Mouse (Mus musculus) small intestine, adult 2 months (tissue): ENCODE data around the gene Tmem245.

Experiments used
- CTCF ChIP-seq: fragments of 200-500 bp; IDR thresholded peaks from 2 replicates; pipeline ENCODE4 v1.5.1; 2012; ENCODE audit warnings: low read depth, mild to moderate bottlenecking, control low read depth, inconsistent platforms, low read length, moderate library complexity, mixed read lengths; ENCODE audit not compliant: insufficient replicate concordance, insufficient read length; ENCODE audit errors: extremely low read depth
- POLR2A ChIP-seq: fragments of 200-500 bp; IDR thresholded peaks from 2 replicates; pipeline ENCODE4 v1.6.1; 2012; ENCODE audit warnings: low read depth, mild to moderate bottlenecking, control low read depth, inconsistent platforms, low read length, moderate library complexity

GRCm38 (mm10) chr4:56943258-56943657, 4.0 kb downstream of the Tmem245 start:
- TF ChIP-seq CTCF: no peak
- no peak for TF ChIP-seq POLR2A
